Mouse (Mus musculus) mammary gland, adult 2 months (tissue): Measurements from ENCODE around the gene Cd300c2. TPM values are rescaled to one million over a fixed set of nuclear protein-coding genes. Genes with fewer than 3 reads are reported as not detected.

Experiments used
- polyA plus RNA-seq: library from polyadenylated mRNA; depleted of rRNA; stranded (reverse); fragments of >200 nt; gene quantifications from 2 replicates; pipeline ENCODE4 v1.2.3, GENCODE M21; 2012; ENCODE audit warnings: low replicate concordance; rRNA removed

The Cd300c2 gene
- polyA plus RNA-seq, result 7.9 and 11.0 TPM in 2 replicates

DNA sequence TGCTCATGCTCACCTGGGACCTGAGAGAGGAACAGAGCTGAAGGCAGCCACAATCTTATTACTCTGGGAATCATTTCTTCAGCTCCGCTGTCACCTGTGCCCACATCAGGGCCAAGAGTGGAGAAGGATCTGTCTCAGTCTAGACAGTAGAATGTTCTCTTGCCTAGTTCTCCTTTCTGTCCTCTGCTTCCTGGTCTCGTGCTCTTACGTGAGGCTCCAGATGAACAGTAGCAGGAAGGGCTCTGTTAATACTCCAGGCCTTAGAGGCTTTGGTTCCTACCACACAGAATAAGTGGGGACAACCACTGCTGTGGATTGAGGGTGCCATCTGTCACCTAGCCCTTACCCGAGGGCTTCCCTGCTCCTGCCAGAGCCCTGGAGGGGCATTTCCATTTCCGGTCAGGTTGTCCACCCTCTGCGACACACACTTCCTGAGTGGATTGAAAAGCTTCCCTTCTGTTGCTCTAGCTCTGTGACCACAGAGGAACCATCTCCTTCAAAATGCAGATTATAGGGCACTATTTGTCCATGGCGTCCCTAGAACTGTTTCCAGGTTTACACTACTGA lies at the start of gene Cd300c2:
TSS of gene Cd300c2 (minus strand) at position 407 of the 567 bp plus-strand sequence.

DNA sequence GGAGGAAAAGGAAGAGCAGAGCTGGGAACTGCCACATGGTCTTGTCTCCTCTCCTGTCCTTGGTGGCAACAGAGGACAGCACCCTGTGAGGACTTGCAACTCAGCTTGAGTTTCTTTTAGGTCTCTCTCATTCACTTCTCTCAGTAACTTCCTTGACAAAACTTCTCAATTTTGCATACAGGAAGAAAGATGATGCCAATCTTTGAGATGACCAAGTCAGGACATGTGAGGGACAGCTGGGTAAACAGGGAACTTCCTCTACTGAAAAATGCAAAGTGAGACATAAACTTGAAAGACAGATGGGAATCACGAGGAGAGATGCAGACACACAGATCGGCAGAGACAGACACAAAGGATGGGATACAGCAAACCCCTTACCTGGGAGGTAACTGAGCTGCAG lies 46.6 kb upstream of the Cd300c2 start, which contains the start of gene Cd300ld3:
TSS of gene Cd300ld3 (minus strand) at position 151 of the 400 bp plus-strand sequence.

DNA sequence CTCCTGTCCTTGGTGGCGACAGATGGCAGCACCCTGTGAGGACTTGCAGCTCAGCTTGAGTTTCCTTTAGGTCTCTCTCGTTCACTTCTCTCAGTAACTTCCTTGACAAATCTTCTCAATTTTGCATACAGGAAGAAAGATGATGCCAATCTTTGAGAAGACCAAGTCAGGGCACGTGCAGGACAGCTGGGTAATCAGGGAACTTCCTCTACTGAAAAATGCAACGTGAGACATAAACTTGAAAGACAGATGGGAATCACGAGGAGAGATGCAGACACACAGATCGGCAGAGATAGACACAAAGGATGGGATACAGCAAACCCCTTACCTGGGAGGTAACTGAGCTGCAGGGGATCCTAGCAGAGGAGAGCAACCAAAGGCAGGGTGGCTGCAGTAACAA lies 36.0 kb upstream of the Cd300c2 start, which contains the start of gene Cd300ld5:
TSS of gene Cd300ld5 (minus strand) at position 101 of the 400 bp plus-strand sequence.

DNA sequence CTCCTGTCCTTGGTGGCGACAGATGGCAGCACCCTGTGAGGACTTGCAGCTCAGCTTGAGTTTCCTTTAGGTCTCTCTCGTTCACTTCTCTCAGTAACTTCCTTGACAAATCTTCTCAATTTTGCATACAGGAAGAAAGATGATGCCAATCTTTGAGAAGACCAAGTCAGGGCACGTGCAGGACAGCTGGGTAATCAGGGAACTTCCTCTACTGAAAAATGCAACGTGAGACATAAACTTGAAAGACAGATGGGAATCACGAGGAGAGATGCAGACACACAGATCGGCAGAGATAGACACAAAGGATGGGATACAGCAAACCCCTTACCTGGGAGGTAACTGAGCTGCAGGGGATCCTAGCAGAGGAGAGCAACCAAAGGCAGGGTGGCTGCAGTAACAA lies 25.2 kb upstream of the Cd300c2 start, which contains the start of gene Cd300ld4:
TSS of gene Cd300ld4 (minus strand) at position 101 of the 400 bp plus-strand sequence.

DNA sequence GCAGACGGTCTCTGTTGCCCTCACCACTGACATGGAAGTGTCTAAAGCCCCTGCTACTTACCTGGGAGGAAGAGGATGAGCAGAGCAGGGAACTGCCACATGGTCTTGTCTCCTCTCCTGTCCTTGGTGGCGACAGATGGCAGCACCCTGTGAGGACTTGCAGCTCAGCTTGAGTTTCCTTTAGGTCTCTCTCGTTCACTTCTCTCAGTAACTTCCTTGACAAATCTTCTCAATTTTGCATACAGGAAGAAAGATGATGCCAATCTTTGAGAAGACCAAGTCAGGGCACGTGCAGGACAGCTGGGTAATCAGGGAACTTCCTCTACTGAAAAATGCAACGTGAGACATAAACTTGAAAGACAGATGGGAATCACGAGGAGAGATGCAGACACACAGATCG lies 14.4 kb upstream of the Cd300c2 start, which contains the start of gene Cd300ld2:
TSS of gene Cd300ld2 (minus strand) at position 101 of the 400 bp plus-strand sequence.

DNA sequence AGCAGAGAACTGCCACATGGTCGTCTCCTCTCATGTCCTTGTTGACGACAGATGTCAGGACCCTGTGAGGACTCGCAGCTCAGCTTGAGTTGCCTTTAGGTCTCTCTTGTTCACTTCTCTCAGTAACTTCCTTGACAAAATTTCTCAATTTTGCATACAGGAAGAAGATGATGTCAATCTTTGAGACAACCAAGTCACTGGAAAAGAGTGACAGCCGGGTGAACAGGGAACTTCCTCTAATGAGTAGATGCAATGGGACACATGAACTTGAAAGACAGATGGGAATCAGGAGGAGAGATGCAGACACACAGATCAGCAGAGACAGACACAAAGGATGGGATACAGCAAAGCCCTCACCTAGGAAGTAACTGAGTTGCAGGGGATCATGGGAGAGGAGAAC lies 11.9 kb downstream of the Cd300c2 start, which contains the start of gene Cd300ld:
TSS of gene Cd300ld (minus strand) at position 130 of the 400 bp plus-strand sequence.

DNA sequence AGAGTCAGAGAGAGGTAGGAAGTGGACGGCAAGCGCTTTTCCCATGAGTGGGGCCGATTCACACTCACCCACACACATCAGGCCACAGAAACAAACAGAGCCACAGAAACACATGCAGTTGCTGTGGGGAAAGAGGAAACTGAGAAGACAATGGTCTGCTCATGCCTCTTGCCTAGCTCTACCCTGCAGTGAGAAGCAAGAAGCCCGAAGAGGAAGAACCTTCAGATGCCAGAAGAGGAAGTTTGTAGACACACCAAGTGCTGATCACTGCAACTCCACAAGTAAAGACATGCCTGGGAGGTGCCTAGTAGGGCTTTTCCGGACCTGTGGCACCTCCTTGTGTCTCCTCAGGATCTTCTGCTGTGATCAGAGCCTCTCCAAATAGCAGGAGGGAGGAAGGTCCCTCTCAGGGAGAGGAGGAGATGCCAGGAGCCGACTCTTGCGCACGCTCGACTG lies 32.9 kb downstream of the Cd300c2 start, which contains the start of gene Cd300c:
TSS of gene Cd300c (minus strand) at position 406 of the 456 bp plus-strand sequence.

Other genes with a start within 250 kb of the Cd300c2 start
- 3.1 and 4.7 TPM in 2 replicates for gene Kif19a, start 236.5 kb downstream of the Cd300c2 start, polyA plus RNA-seq
- 1.3 and 3.0 TPM in 2 replicates for gene Btbd17, start 205.9 kb downstream of the Cd300c2 start, polyA plus RNA-seq
- not detected in 2 replicates for gene Gpr142, start 203.0 kb downstream of the Cd300c2 start, polyA plus RNA-seq
- 37.4 and 56.3 TPM in 2 replicates for gene Gprc5c, start 150.7 kb downstream of the Cd300c2 start, polyA plus RNA-seq
- 2.2 and 3.9 TPM in 2 replicates for gene Cd300a, start 111.8 kb downstream of the Cd300c2 start, polyA plus RNA-seq
- gene Cd300lb, start 67.5 kb downstream of the Cd300c2 start, polyA plus RNA-seq, result 2.9 and 6.2 TPM in 2 replicates
- gene Cd300c, start 32.7 kb downstream of the Cd300c2 start, polyA plus RNA-seq, result 4.5 and 5.2 TPM in 2 replicates
- 4.0 and 8.5 TPM in 2 replicates for gene Cd300ld, start 12.0 kb downstream of the Cd300c2 start, polyA plus RNA-seq
- 2.8 and 5.3 TPM in 2 replicates for gene Cd300ld2, start 14.3 kb upstream of the Cd300c2 start, polyA plus RNA-seq
- 8.4 and 32.3 TPM in 2 replicates for gene Cd300ld4, start 25.1 kb upstream of the Cd300c2 start, polyA plus RNA-seq
- 20.6 and 34.4 TPM in 2 replicates for gene Cd300ld5, start 35.9 kb upstream of the Cd300c2 start, polyA plus RNA-seq
- 72.5 and 131 TPM in 2 replicates for gene Cd300ld3, start 46.5 kb upstream of the Cd300c2 start, polyA plus RNA-seq
- gene Cd300e, start 60.3 kb upstream of the Cd300c2 start, polyA plus RNA-seq, result 0.13 and 0.66 TPM in 2 replicates
- 4.9 and 6.1 TPM in 2 replicates for gene Rab37, start 89.6 kb upstream of the Cd300c2 start, polyA plus RNA-seq
- gene Cd300lf, start 132.1 kb upstream of the Cd300c2 start, polyA plus RNA-seq, result 3.5 and 3.7 TPM in 2 replicates
- 42.0 and 64.9 TPM in 2 replicates for gene Slc9a3r1, start 161.5 kb upstream of the Cd300c2 start, polyA plus RNA-seq
- 22.5 TPM in 2 replicates for gene Tmem104, start 185.6 kb upstream of the Cd300c2 start, polyA plus RNA-seq
- 21.1 and 25.5 TPM in 2 replicates for gene Nat9, start 186.0 kb upstream of the Cd300c2 start, polyA plus RNA-seq